In the genomic region with DNA sequence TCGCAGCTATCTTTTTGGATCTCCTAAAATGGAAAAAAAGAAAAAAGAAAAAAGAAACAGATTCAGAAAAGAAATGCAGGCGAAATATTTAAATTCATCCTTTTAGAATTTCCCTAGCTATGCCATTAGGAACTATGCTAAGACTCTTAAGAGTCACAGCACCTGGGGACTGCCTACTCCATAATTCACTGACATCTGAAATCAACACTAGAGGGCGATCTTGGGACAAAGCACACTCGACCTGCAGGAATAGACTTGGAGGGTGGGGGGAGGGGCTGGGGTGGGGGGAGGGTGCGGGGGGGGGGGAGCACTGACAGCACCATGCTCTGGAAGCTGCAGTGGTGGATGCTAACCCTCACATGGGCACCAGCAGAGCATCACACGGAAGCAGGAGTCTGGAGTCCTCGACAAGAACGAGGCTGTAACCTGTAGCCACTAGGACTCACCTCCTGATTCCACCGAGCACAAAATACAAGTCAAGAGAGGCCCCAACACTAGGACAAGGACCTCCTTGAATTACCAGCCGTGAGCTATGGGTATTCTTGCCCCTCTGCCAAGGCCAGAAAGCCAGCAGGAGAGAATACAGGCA, we compare ENCODE assay signal across 10 mouse cellular contexts. TPM values are rescaled to one million over a fixed set of nuclear protein-coding genes. Genes with fewer than 3 reads are reported as not detected.
DNase-seq lines count a peak whose midpoint lies in the region; ATAC-seq and TF ChIP-seq lines count a peak whose summit lies in the region.
"Had no signal": no experiment of that assay in that cellular context is flagged by ENCODE, and none has a peak within 500 bp of the region (broad histone marks: within the 10 kb centered on the region; RNA-seq: fewer than 3 reads in every experiment).

No protein-coding gene starts in this region.

- peak; percentile 40 for TF ChIP-seq CTCF in left cerebral cortex, adult 2 months (IDR thresholded peaks at IDR 0.05)
- no peak for TF ChIP-seq CTCF in thymus, adult 2 months (IDR thresholded peaks at IDR 0.05; ENCODE audit: borderline replicate concordance, control insufficient read depth, extremely low read depth, insufficient read depth, low read length, poor library complexity)

- intact Hi-C loops in left cerebral cortex, adult 2 months (cut with DNase I), result loop anchor here (5.0 kb wide), 1 partner anchor 241 kb away; no protein-coding TSS in a partner anchor

- H3K27ac ChIP-seq in left cerebral cortex, adult 2 months, result no peak overlapping the region
- no peak overlapping the region for H3K27ac ChIP-seq in thymus, adult 2 months (ENCODE audit: control insufficient read depth, insufficient read depth, low read length)
- H3K27ac ChIP-seq: lung, embryonic 15.5 days had no signal

- H3K27me3 ChIP-seq in thymus, adult 2 months (ENCODE audit: control insufficient read depth, insufficient read depth, low read length), result no peaks in the 10 kb centered on the region
- H3K27me3 ChIP-seq: lung, embryonic 15.5 days had no signal

- H3K4me3 ChIP-seq in left cerebral cortex, adult 2 months, result no peak overlapping the region
- no peak overlapping the region for H3K4me3 ChIP-seq in thymus, adult 2 months (ENCODE audit: control insufficient read depth, insufficient read depth, low read length)
- H3K4me3 ChIP-seq: lung, embryonic 15.5 days had no signal

- peak; percentile 52 for DNase-seq in CD4-positive, CD25-positive, alpha-beta regulatory T cell, adult 2 months (ENCODE audit: low read depth, low spot score)
- no peak for DNase-seq in left cerebral cortex, adult 2 months (ENCODE audit: extremely low spot score in 1 of 2, low spot score in 2 of 2)
- DNase-seq in left cerebral cortex, adult 11 months (ENCODE audit: low spot score), result no peak
- no peak for DNase-seq in Muller cell, postnatal 12 days (ENCODE audit: inconsistent ontology term)
- DNase-seq in thymus, adult 2 months, result no peak
- DNase-seq: cerebellum, postnatal 14 days had no signal

- no peaks in the 10 kb centered on the region for H3K36me3 ChIP-seq in thymus, adult 2 months (ENCODE audit: control insufficient read depth, insufficient read depth, low read length)

- no peaks in the 10 kb centered on the region for H3K4me1 ChIP-seq in thymus, adult 2 months (replicated peaks; ENCODE audit: control insufficient read depth, insufficient read depth, low read length)
- H3K4me1 ChIP-seq: lung, embryonic 15.5 days had no signal

- TF ChIP-seq POLR2A in thymus, adult 2 months (IDR thresholded peaks at IDR 0.05; ENCODE audit: control insufficient read depth, extremely low read depth, insufficient read depth, low read length, poor library complexity), result no peak

- 65% methylated on average over 10 of the region's 10 CpGs for WGBS in thymus, adult 2 months

- ATAC-seq in CD4-positive, CD25-positive, alpha-beta regulatory T cell, adult 4 months, result no peak
- ATAC-seq in common myeloid progenitor, adult 5-6 weeks (replicated peaks; ENCODE audit: low read depth, poor library complexity, severe bottlenecking), result peak; percentile 89
- ATAC-seq in megakaryocyte progenitor cell, adult 5-6 weeks (replicated peaks; ENCODE audit: poor library complexity), result peak; percentile 77

RNA-seq across cellular contexts. Expression of gene Itga2, which starts 49.0 kb away (rescaled TPM):
- polyA plus RNA-seq in CD4-positive, CD25-positive, alpha-beta regulatory T cell, adult 4 months (2017; shearing (Covaris generic)), result 1 to 10 TPM; 5.8 to 7.8 TPM
- under 1 TPM in 1 of 2 experiments, not detected in 1; 0.05 TPM for total RNA-seq in left cerebral cortex, adult 2 months (2021)
- 2.2 and 2.4 TPM in 2 replicates for total RNA-seq in common myeloid progenitor, adult 5-6 weeks (2017)
- total RNA-seq in megakaryocyte progenitor cell, adult 5-6 weeks (2015), result 0.32 and 0.37 TPM in 2 replicates
- total RNA-seq in megakaryocyte progenitor cell, adult 5-6 weeks (2017), result 0.04 and 0.47 TPM in 2 replicates
- 0.13 and 0.28 TPM in 2 replicates for polyA plus RNA-seq in thymus, adult 2 months (2012; rRNA removed)
